Mouse (Mus musculus): ENCODE measurements at regions not wholly inside any gene's neighbourhood (a gene's known extent, or its start where the extent isn't known, plus 50 kb on each side); places are given as distances from the start of the nearest gene placed in this dataset.

DNA sequence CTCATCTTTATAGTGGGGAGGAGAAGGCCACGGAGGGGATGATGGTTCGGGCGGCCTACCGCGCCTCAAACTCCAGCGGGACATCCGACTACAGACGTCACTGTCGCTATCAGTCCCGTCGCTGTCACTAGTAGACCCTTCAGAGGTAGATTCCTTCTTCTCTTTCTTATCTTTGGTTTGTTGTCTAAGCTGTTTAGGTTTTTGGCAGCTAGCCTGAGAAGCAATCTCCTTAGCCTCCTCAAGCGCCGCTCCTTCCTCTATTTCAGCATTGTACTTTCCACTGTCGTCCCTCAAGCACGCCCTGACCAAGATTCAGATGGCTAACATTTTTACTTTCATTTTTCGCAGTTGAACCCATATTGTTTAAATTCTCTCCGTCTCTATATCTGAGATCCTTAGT lies 76.7 kb upstream of the Tmem150c start:
- TF ChIP-seq CTCF (IDR thresholded peaks at IDR 0.05; ENCODE audit: low read depth, low read length) = no peak
- TF ChIP-seq TAL1 (conservative IDR thresholded peaks at IDR 0.05; ENCODE audit: low read depth, low read length) = no peak
- no peak for TF ChIP-seq GATA1 (IDR thresholded peaks at IDR 0.05; ENCODE audit: borderline replicate concordance, low read length)
